Mouse (Mus musculus) CH12.LX (cell line): ENCODE measurements around the gene Pax5.

ENCODE experiments used
- CTCF ChIP-seq, 2 experiments: IDR thresholded peaks in 1 of 2; conservative IDR thresholded peaks in 1 of 2; 2 replicates each; pipeline ENCODE4 v1.5.1; 2011 to 2012; ENCODE audit warnings: low read depth in 2 of 2, low read length in 2 of 2, improper control_type of control experiment in 1 of 2, inconsistent platforms in 1 of 2, mild to moderate bottlenecking in 1 of 2, moderate library complexity in 1 of 2
- EP300 ChIP-seq: IDR thresholded peaks from 2 replicates; pipeline ENCODE4 v1.6.1; 2011; ENCODE audit warnings: low read length, improper control_type of control experiment
- KAT2A ChIP-seq: IDR thresholded peaks from 2 replicates; pipeline ENCODE4 v1.6.1; 2012; ENCODE audit warnings: low read length, improper control_type of control experiment, inconsistent platforms; ENCODE audit not compliant: insufficient replicate concordance
- POLR2A ChIP-seq: IDR thresholded peaks from 2 replicates; pipeline ENCODE4 v1.6.1; 2011; ENCODE audit warnings: low read depth, mild to moderate bottlenecking, improper control_type of control experiment, low read length
- ZC3H11A ChIP-seq: IDR thresholded peaks from 2 replicates; pipeline ENCODE4 v1.6.1; 2012; ENCODE audit warnings: low read depth, mild to moderate bottlenecking, inconsistent platforms, low read length, improper control_type of control experiment
- ZMIZ1 ChIP-seq: IDR thresholded peaks from 2 replicates; pipeline ENCODE4 v1.6.1; 2012; ENCODE audit warnings: low read depth, mild to moderate bottlenecking, inconsistent platforms, low read length, improper control_type of control experiment

- TF ChIP-seq KAT2A (no peak), EP300 (no peak), ZMIZ1 (no peak), ZC3H11A (no peak), CTCF (conservative IDR thresholded peaks at IDR 0.05 in 1 of 2, IDR thresholded peaks at IDR 0.05 in 1 of 2; ENCODE audit: low read depth in 2 of 2, low read length in 2 of 2) (no peak), POLR2A (no peak)
These were observed 173.5 kb downstream of the Pax5 start for GRCm38 (mm10) chr4:44536794-44537193.
